Mouse (Mus musculus) stomach, embryonic 16.5 days (tissue): ENCODE measurements around the gene Xirp2. TPM values are rescaled to one million over a fixed set of nuclear protein-coding genes. Genes with fewer than 3 reads are reported as not detected.
"Not testable (repeated sequence)": the region's sequence is repeated elsewhere in the genome, so short reads cannot be mapped to it uniquely, and the experiment has no call there.

Experiments used
- ATAC-seq: fragments of 200-750 bp; cut with Nextera tagmentation; 2 replicates; pipeline ENCODE4 v1.8.0; 2017; ENCODE audit warnings: moderate number of reproducible peaks, moderate TSS enrichment; ENCODE audit not compliant: insufficient read depth, low FRiP score
- H3K27ac ChIP-seq: fragments of 300-500 bp; sonication (generic); 2 replicates; pipeline ENCODE4 v1.5.1; 2014; ENCODE audit warnings: low read length
- H3K27me3 ChIP-seq: fragments of 300-500 bp; sonication (generic); 2 replicates; pipeline ENCODE4 v1.6.1; 2014; ENCODE audit warnings: low read length, control low read depth, mixed read lengths; ENCODE audit not compliant: control insufficient read depth, insufficient read depth
- H3K36me3 ChIP-seq: fragments of 300-500 bp; sonication (generic); 2 replicates; pipeline ENCODE4 v1.6.1; 2014; ENCODE audit warnings: low read length; ENCODE audit not compliant: control insufficient read depth, insufficient read depth
- H3K4me1 ChIP-seq: fragments of 300-500 bp; sonication (generic); 2 replicates; pipeline ENCODE4 v1.6.1; 2014; ENCODE audit warnings: low read length, control low read depth, mixed read lengths; ENCODE audit not compliant: control insufficient read depth, insufficient read depth
- H3K4me2 ChIP-seq: fragments of 300-500 bp; sonication (generic); 2 replicates; pipeline ENCODE4 v1.6.1; 2014; ENCODE audit warnings: low read depth, low read length, mixed read lengths
- H3K4me3 ChIP-seq: fragments of 300-500 bp; sonication (generic); replicated peaks from 2 replicates; pipeline ENCODE4 v1.5.1; 2014; ENCODE audit warnings: mild to moderate bottlenecking, low read length
- H3K9ac ChIP-seq: fragments of 300-500 bp; sonication (generic); 2 replicates; pipeline ENCODE4 v1.6.1; 2014; ENCODE audit warnings: low read length
- H3K9me3 ChIP-seq: fragments of 300-500 bp; sonication (generic); replicated peaks from 2 replicates; pipeline ENCODE4 v1.6.1; 2016; ENCODE audit warnings: low read length, control low read depth; ENCODE audit not compliant: control insufficient read depth
- WGBS: fragments of 180-500 bp; shearing (Covaris S2); extraction: QIAGEN DNeasy Blood & Tissue Kit; methylation state at CpG from one replicate; pipeline ENCODE4 v1.1.7; 2014; 5-methylcytosine and 5-hydroxymethylcytosine counted together
- polyA plus RNA-seq: library from polyadenylated mRNA; unstranded; fragments of >200 nt; fragmentation: Nextera tagmentation; extraction: Ambion mirVana; gene quantifications from 2 replicates; pipeline ENCODE4 v1.2.1, GENCODE M21; 2015

The Xirp2 gene
- polyA plus RNA-seq, 1 experiment from 2014 or later = 0.10 TPM

GRCm38 (mm10) chr2:67470030-67470429, 24.2 kb downstream of the Xirp2 start:
- not testable (repeated sequence) for H3K4me1 ChIP-seq, H3K27me3 ChIP-seq, ATAC-seq, H3K9me3 ChIP-seq, H3K9ac ChIP-seq, H3K36me3 ChIP-seq, H3K4me2 ChIP-seq, H3K4me3 ChIP-seq, H3K27ac ChIP-seq
- WGBS = 56% methylated on average over 5 of the region's 5 CpGs

- H3K9ac ChIP-seq = no peak overlapping the region
- no peaks in the 10 kb centered on the region for H3K27me3 ChIP-seq
- H3K9me3 ChIP-seq = no peaks in the 10 kb centered on the region
- no peak overlapping the region for H3K4me2 ChIP-seq
- WGBS = 18% methylated on average over 6 of the region's 6 CpGs
- no peak for ATAC-seq
- H3K4me3 ChIP-seq = no peak overlapping the region
- H3K36me3 ChIP-seq = no peaks in the 10 kb centered on the region
- H3K4me1 ChIP-seq = no peaks in the 10 kb centered on the region
- no peak overlapping the region for H3K27ac ChIP-seq
These were observed 32.0 kb downstream of the Xirp2 start for GRCm38 (mm10) chr2:67477753-67478152.

GRCm38 (mm10) chr2:67481051-67481450, 35.2 kb downstream of the Xirp2 start:
- Histone ChIP-seq H3K27me3 (no peaks in the 10 kb centered on the region), H3K4me3 (no peak overlapping the region), H3K4me2 (no peak overlapping the region), H3K9me3 (no peaks in the 10 kb centered on the region), H3K27ac (no peak overlapping the region), H3K9ac (no peak overlapping the region), H3K4me1 (no peaks in the 10 kb centered on the region), H3K36me3 (no peaks in the 10 kb centered on the region)
- ATAC-seq = no peak
- 72% methylated on average over 3 of the region's 3 CpGs for WGBS

GRCm38 (mm10) chr2:67486721-67487120, 40.9 kb downstream of the Xirp2 start:
- ATAC-seq = no peak
- 91% methylated on average over 6 of the region's 6 CpGs for WGBS
- Histone ChIP-seq H3K27me3 (no peaks in the 10 kb centered on the region), H3K27ac (no peak overlapping the region), H3K9me3 (no peaks in the 10 kb centered on the region), H3K9ac (no peak overlapping the region), H3K4me2 (no peak overlapping the region), H3K36me3 (no peaks in the 10 kb centered on the region), H3K4me3 (no peak overlapping the region), H3K4me1 (no peaks in the 10 kb centered on the region)

- no peak overlapping the region for H3K4me3 ChIP-seq
- 72% methylated on average over 3 of the region's 3 CpGs for WGBS
- ATAC-seq = no peak
- H3K27ac ChIP-seq = no peak overlapping the region
- H3K4me1 ChIP-seq = no peaks in the 10 kb centered on the region
- H3K4me2 ChIP-seq = no peak overlapping the region
- H3K36me3 ChIP-seq = no peaks in the 10 kb centered on the region
- no peaks in the 10 kb centered on the region for H3K27me3 ChIP-seq
- H3K9me3 ChIP-seq = no peaks in the 10 kb centered on the region
- H3K9ac ChIP-seq = no peak overlapping the region
These were observed 41.4 kb downstream of the Xirp2 start for GRCm38 (mm10) chr2:67487162-67487561.

- Histone ChIP-seq H3K9me3 (no peaks in the 10 kb centered on the region), H3K4me2 (no peak overlapping the region), H3K4me3 (no peak overlapping the region), H3K27ac (no peak overlapping the region), H3K27me3 (no peaks in the 10 kb centered on the region), H3K36me3 (no peaks in the 10 kb centered on the region), H3K4me1 (no peaks in the 10 kb centered on the region), H3K9ac (no peak overlapping the region)
- ATAC-seq = no peak
- 80% methylated on average over 11 of the region's 11 CpGs for WGBS
These were observed 42.8 kb downstream of the Xirp2 start for GRCm38 (mm10) chr2:67488465-67489127.

GRCm38 (mm10) chr2:67489128-67489492, 43.3 kb downstream of the Xirp2 start:
- no peaks in the 10 kb centered on the region for H3K9me3 ChIP-seq
- no peak overlapping the region for H3K4me3 ChIP-seq
- no peaks in the 10 kb centered on the region for H3K36me3 ChIP-seq
- no peak for ATAC-seq
- no peak overlapping the region for H3K9ac ChIP-seq
- H3K4me2 ChIP-seq = no peak overlapping the region
- no peak overlapping the region for H3K27ac ChIP-seq
- no peaks in the 10 kb centered on the region for H3K27me3 ChIP-seq
- 61% methylated on average over 8 of the region's 8 CpGs for WGBS
- no peaks in the 10 kb centered on the region for H3K4me1 ChIP-seq

- no peak overlapping the region for H3K4me3 ChIP-seq
- H3K27ac ChIP-seq = no peak overlapping the region
- H3K4me2 ChIP-seq = no peak overlapping the region
- H3K36me3 ChIP-seq = no peaks in the 10 kb centered on the region
- 44% methylated on average over 2 of the region's 2 CpGs for WGBS
- ATAC-seq = no peak
- H3K9me3 ChIP-seq = no peaks in the 10 kb centered on the region
- H3K9ac ChIP-seq = no peak overlapping the region
- H3K27me3 ChIP-seq = no peaks in the 10 kb centered on the region
- no peaks in the 10 kb centered on the region for H3K4me1 ChIP-seq
These were observed 59.7 kb downstream of the Xirp2 start for GRCm38 (mm10) chr2:67505457-67505856.

- no peak overlapping the region for H3K9ac ChIP-seq
- no peak overlapping the region for H3K4me2 ChIP-seq
- no peak overlapping the region for H3K4me3 ChIP-seq
- no peaks in the 10 kb centered on the region for H3K4me1 ChIP-seq
- WGBS = 86% methylated on average over 7 of the region's 7 CpGs
- H3K36me3 ChIP-seq = no peaks in the 10 kb centered on the region
- no peaks in the 10 kb centered on the region for H3K9me3 ChIP-seq
- no peaks in the 10 kb centered on the region for H3K27me3 ChIP-seq
- no peak overlapping the region for H3K27ac ChIP-seq
- ATAC-seq = no peak
These were observed 70.6 kb downstream of the Xirp2 start for GRCm38 (mm10) chr2:67516405-67516804.
